Mouse (Mus musculus) ES-Bruce4 (cell line): ENCODE results near the gene Ppfia1.
A peak's percentile ranks its signal among the peaks of the same experiment; 100 is the strongest.

Source experiments
- CTCF ChIP-seq: IDR thresholded peaks from one replicate; pipeline ENCODE4 v1.8.1; 2011; ENCODE audit warnings: low read depth, low read length
- EP300 ChIP-seq: IDR thresholded peaks from 2 replicates; pipeline ENCODE4 v1.6.1; 2011; ENCODE audit warnings: low read depth, low read length; ENCODE audit not compliant: insufficient read depth
- POLR2A ChIP-seq: IDR thresholded peaks from one replicate; pipeline ENCODE4 v1.8.1; 2011; ENCODE audit warnings: low read length; ENCODE audit not compliant: insufficient read depth

- TF ChIP-seq CTCF (peak; percentile 53), POLR2A (peak; percentile 6), EP300 (no peak)
Measured at GRCm38 (mm10) chr7:144581559-144582283, 28.2 kb upstream of the Ppfia1 start.
